8 mouse cellular contexts compared by ENCODE assay signal in genomic region chrX:102189581-102189980, GRCm38 (mm10). TPM values are rescaled to one million over a fixed set of nuclear protein-coding genes. Genes with fewer than 3 reads are reported as not detected.
A peak's percentile ranks its signal among the peaks of the same experiment; 100 is the strongest.
DNase-seq lines count a peak whose midpoint lies in the region; ATAC-seq and TF ChIP-seq lines count a peak whose summit lies in the region.

No protein-coding gene starts in this region.

- WGBS in heart, embryonic 11.5 days (ENCODE audit: insufficient replicate concordance) = 40% methylated on average over 5 of the region's 5 CpGs
- 41% methylated on average over 5 of the region's 5 CpGs for WGBS in heart, embryonic 10.5 days
- WGBS in stomach, embryonic 15.5 days = 53% methylated on average over 5 of the region's 5 CpGs
- 48% methylated on average over 5 of the region's 5 CpGs for WGBS in stomach, postnatal 0 days
- 51% methylated on average over 5 of the region's 5 CpGs for WGBS in limb, embryonic 15.5 days

- no peaks in the 10 kb centered on the region for H3K4me1 ChIP-seq in heart, embryonic 11.5 days (ENCODE audit: control insufficient read depth, insufficient read depth, low read length)
- H3K4me1 ChIP-seq in heart, embryonic 10.5 days = no peaks in the 10 kb centered on the region
- no peaks in the 10 kb centered on the region for H3K4me1 ChIP-seq in stomach, embryonic 15.5 days
- H3K4me1 ChIP-seq in stomach, postnatal 0 days (replicated peaks; ENCODE audit: control insufficient read depth, insufficient read depth) = no peaks in the 10 kb centered on the region
- no peaks in the 10 kb centered on the region for H3K4me1 ChIP-seq in limb, embryonic 15.5 days

- DNase-seq in heart, embryonic 10.5 days (ENCODE audit: low spot score) = no peak
- DNase-seq in stomach, postnatal 0 days (ENCODE audit: low spot score) = no peak
- no peak for DNase-seq in left cerebral cortex, adult 8-10 months (ENCODE audit: low spot score in 2 of 2)
- DNase-seq in cerebellum, adult 9-10 months = no peak
- no peak for DNase-seq in kidney, postnatal 36 days

- ATAC-seq in heart, embryonic 11.5 days (replicated peaks; ENCODE audit: insufficient number of reproducible peaks, low FRiP score, low TSS enrichment) = no peak
- no peak for ATAC-seq in stomach, embryonic 15.5 days (ENCODE audit: insufficient read depth, low FRiP score, low read depth)
- ATAC-seq in stomach, postnatal 0 days (ENCODE audit: low FRiP score, low TSS enrichment) = no peak
- no peak for ATAC-seq in limb, embryonic 15.5 days (ENCODE audit: insufficient number of reproducible peaks, low FRiP score, low TSS enrichment, low read depth)

- no peak for TF ChIP-seq CTCF in stomach, postnatal 0 days (IDR thresholded peaks at IDR 0.05; ENCODE audit: low read depth)

- H3K4me2 ChIP-seq in heart, embryonic 11.5 days = peak overlapping the region; percentile 31; the same call in 1 of the 2 replicates
- H3K4me2 ChIP-seq in stomach, embryonic 15.5 days = no peak overlapping the region
- no peak overlapping the region; the same call in 1 of the 2 replicates for H3K4me2 ChIP-seq in stomach, postnatal 0 days (replicated peaks; ENCODE audit: low read depth)
- no peak overlapping the region for H3K4me2 ChIP-seq in limb, embryonic 15.5 days

- H3K27ac ChIP-seq in heart, embryonic 11.5 days (ENCODE audit: low read depth, low read length) = no peak overlapping the region
- no peak overlapping the region; the same call in 1 of the 2 replicates for H3K27ac ChIP-seq in heart, embryonic 10.5 days
- H3K27ac ChIP-seq in stomach, embryonic 15.5 days = no peak overlapping the region
- no peak overlapping the region for H3K27ac ChIP-seq in stomach, postnatal 0 days (replicated peaks)
- H3K27ac ChIP-seq in limb, embryonic 15.5 days = no peak overlapping the region

- H3K27me3 ChIP-seq in heart, embryonic 11.5 days (ENCODE audit: control insufficient read depth, insufficient read depth, low read length) = 0 out of 2 replicates have a peak, but pooled peaks cover 6% of the 10 kb centered on the region
- peaks cover 5% of the 10 kb centered on the region; the same call in 1 of the 2 replicates for H3K27me3 ChIP-seq in heart, embryonic 10.5 days (ENCODE audit: insufficient read depth, poor library complexity, severe bottlenecking)
- H3K27me3 ChIP-seq in stomach, embryonic 15.5 days (replicated peaks) = no peaks in the 10 kb centered on the region
- no peaks in the 10 kb centered on the region for H3K27me3 ChIP-seq in stomach, postnatal 0 days (ENCODE audit: control insufficient read depth, insufficient read depth, low read length)
- H3K27me3 ChIP-seq in limb, embryonic 15.5 days = no peaks in the 10 kb centered on the region

- H3K9me3 ChIP-seq in heart, embryonic 11.5 days (replicated peaks; ENCODE audit: control insufficient read depth, low read length) = no peaks in the 10 kb centered on the region
- no peaks in the 10 kb centered on the region for H3K9me3 ChIP-seq in heart, embryonic 10.5 days
- no peaks in the 10 kb centered on the region for H3K9me3 ChIP-seq in stomach, embryonic 15.5 days
- H3K9me3 ChIP-seq in stomach, postnatal 0 days (ENCODE audit: control insufficient read depth, low read length) = no peaks in the 10 kb centered on the region
- no peaks in the 10 kb centered on the region for H3K9me3 ChIP-seq in limb, embryonic 15.5 days

- H3K9ac ChIP-seq in heart, embryonic 11.5 days (ENCODE audit: low read depth, low read length) = no peak overlapping the region
- no peak overlapping the region for H3K9ac ChIP-seq in stomach, embryonic 15.5 days
- H3K9ac ChIP-seq in stomach, postnatal 0 days (ENCODE audit: low read length) = no peak overlapping the region
- H3K9ac ChIP-seq in limb, embryonic 15.5 days = no peak overlapping the region

- peak overlapping the region; percentile 64; the same call in 1 of the 2 replicates for H3K4me3 ChIP-seq in heart, embryonic 11.5 days (ENCODE audit: low read depth, low read length)
- no peak overlapping the region for H3K4me3 ChIP-seq in heart, embryonic 10.5 days
- peak overlapping the region; percentile 52; the same call in 1 of the 2 replicates for H3K4me3 ChIP-seq in stomach, embryonic 15.5 days (replicated peaks)
- no peak overlapping the region for H3K4me3 ChIP-seq in stomach, postnatal 0 days (ENCODE audit: low read depth, low read length)
- H3K4me3 ChIP-seq in limb, embryonic 15.5 days = peak overlapping the region; percentile 49; the same call in 1 of the 2 replicates

- no peaks in the 10 kb centered on the region for H3K36me3 ChIP-seq in heart, embryonic 11.5 days (ENCODE audit: control insufficient read depth, insufficient read depth, low read length)
- peaks cover 26% of the 10 kb centered on the region for H3K36me3 ChIP-seq in heart, embryonic 10.5 days
- H3K36me3 ChIP-seq in stomach, embryonic 15.5 days = no peaks in the 10 kb centered on the region
- H3K36me3 ChIP-seq in stomach, postnatal 0 days (ENCODE audit: control insufficient read depth, insufficient read depth, low read length) = no peaks in the 10 kb centered on the region
- H3K36me3 ChIP-seq in limb, embryonic 15.5 days = peaks cover 11% of the 10 kb centered on the region

- no peak for TF ChIP-seq EP300 in stomach, postnatal 0 days (optimal IDR thresholded peaks at IDR 0.05)

RNA-seq across cellular contexts. Expression of gene Rps4x, which starts 0.4 kb away (rescaled TPM):
- polyA plus RNA-seq in heart, embryonic 11.5 days (2014; fragmentation: Nextera tagmentation; extraction: Ambion mirVana) = 515 and 606 TPM in 2 replicates
- 479 and 547 TPM in 2 replicates for polyA plus RNA-seq in heart, embryonic 10.5 days (2016; fragmentation: Nextera tagmentation; extraction: Ambion mirVana)
- 742 and 771 TPM in 2 replicates for polyA plus RNA-seq in stomach, embryonic 15.5 days (2015; fragmentation: Nextera tagmentation; extraction: Ambion mirVana)
- polyA plus RNA-seq in stomach, postnatal 0 days (2015; fragmentation: Nextera tagmentation; extraction: Ambion mirVana) = 632 and 636 TPM in 2 replicates
- 671 and 785 TPM in 2 replicates for polyA plus RNA-seq in limb, embryonic 15.5 days (2015; fragmentation: Nextera tagmentation; extraction: Ambion mirVana)
- total RNA-seq in left cerebral cortex, adult 8-10 months (2022) = 100 to 1,000 TPM; 466 to 552 (median 501) TPM

RNA-seq across cellular contexts. Expression of gene Ercc6l, which starts 32.7 kb away (rescaled TPM):
- polyA plus RNA-seq in heart, embryonic 11.5 days (2014; fragmentation: Nextera tagmentation; extraction: Ambion mirVana) = 9.8 and 13.3 TPM in 2 replicates
- 13.0 and 13.1 TPM in 2 replicates for polyA plus RNA-seq in heart, embryonic 10.5 days (2016; fragmentation: Nextera tagmentation; extraction: Ambion mirVana)
- polyA plus RNA-seq in stomach, embryonic 15.5 days (2015; fragmentation: Nextera tagmentation; extraction: Ambion mirVana) = 9.4 and 10.5 TPM in 2 replicates
- polyA plus RNA-seq in stomach, postnatal 0 days (2015; fragmentation: Nextera tagmentation; extraction: Ambion mirVana) = 1.5 and 1.9 TPM in 2 replicates
- polyA plus RNA-seq in limb, embryonic 15.5 days (2015; fragmentation: Nextera tagmentation; extraction: Ambion mirVana) = 10.0 and 10.1 TPM in 2 replicates
- under 1 TPM; 0.11 to 0.32 (median 0.21) TPM for total RNA-seq in left cerebral cortex, adult 8-10 months (2022)

Comparison
In these comparisons a context has a peak if more than half of its experiments do, and no peak if none do; other contexts are left out.
1. H3K4me3 ChIP-seq: peak in heart, embryonic 11.5 days (single experiment), stomach, embryonic 15.5 days (single experiment) and limb, embryonic 15.5 days (single experiment); none in heart, embryonic 10.5 days (single experiment) and stomach, postnatal 0 days (single experiment).